Mouse (Mus musculus) liver, embryonic 14.5 days (tissue): ENCODE data around the gene Pdzd8.

Experiments used
- CTCF ChIP-seq: IDR thresholded peaks from 2 replicates; pipeline ENCODE4 v1.5.1; 2016; ENCODE audit warnings: antibody characterized with exemption, low read depth, control low read depth
- EP300 ChIP-seq: IDR thresholded peaks from 2 replicates; pipeline ENCODE4 v1.6.1; 2016; ENCODE audit warnings: antibody characterized with exemption, low read depth

GRCm38 (mm10) chr19:59289042-59289441 is 56.5 kb downstream of the Pdzd8 start:
- no peak for TF ChIP-seq EP300
- no peak for TF ChIP-seq CTCF
